In genomic region chr5:33442927-33443710, GRCm38 (mm10) we compare ENCODE assay signal across 8 mouse cellular contexts. TPM values are rescaled to one million over a fixed set of nuclear protein-coding genes. Genes with fewer than 3 reads are reported as not detected.
DNase-seq lines count a peak whose midpoint lies in the region; ATAC-seq lines count a peak whose summit lies in the region.

No protein-coding gene starts in this region.

- H3K4me2 ChIP-seq in limb, embryonic 12.5 days = peak overlapping the region; percentile 55
- H3K4me2 ChIP-seq in midbrain, embryonic 11.5 days = peak overlapping the region; percentile 64

- H3K27ac ChIP-seq in hindbrain, embryonic 10.5 days = no peak overlapping the region
- H3K27ac ChIP-seq in limb, embryonic 12.5 days = no peak overlapping the region
- no peak overlapping the region for H3K27ac ChIP-seq in midbrain, embryonic 11.5 days (ENCODE audit: low read depth, low read length)

- H3K4me1 ChIP-seq in erythroblast, embryonic 14.5 days (ENCODE audit: control insufficient read depth) = peaks cover 14% of the 10 kb centered on the region
- H3K4me1 ChIP-seq in hindbrain, embryonic 10.5 days (replicated peaks) = peaks cover 9% of the 10 kb centered on the region
- H3K4me1 ChIP-seq in limb, embryonic 12.5 days (replicated peaks) = peaks cover 6% of the 10 kb centered on the region
- H3K4me1 ChIP-seq in midbrain, embryonic 11.5 days (ENCODE audit: control insufficient read depth, insufficient read depth, low read length) = peaks cover 4% of the 10 kb centered on the region

- ATAC-seq in limb, embryonic 12.5 days (ENCODE audit: insufficient number of reproducible peaks, insufficient read depth, low FRiP score, low TSS enrichment, low read depth) = no peak
- ATAC-seq in midbrain, embryonic 11.5 days (ENCODE audit: low FRiP score) = peak; percentile 61

- peaks cover 46% of the 10 kb centered on the region for H3K27me3 ChIP-seq in erythroblast, embryonic 14.5 days (ENCODE audit: control insufficient read depth)
- peaks cover 80% of the 10 kb centered on the region for H3K27me3 ChIP-seq in hindbrain, embryonic 10.5 days (ENCODE audit: insufficient read depth, poor library complexity, severe bottlenecking)
- H3K27me3 ChIP-seq in limb, embryonic 12.5 days = peaks cover 80% of the 10 kb centered on the region
- H3K27me3 ChIP-seq in midbrain, embryonic 11.5 days (ENCODE audit: control insufficient read depth, insufficient read depth, low read length) = peaks cover 32% of the 10 kb centered on the region
- H3K27me3 ChIP-seq in splenic B cell, adult 2 months (ENCODE audit: control insufficient read depth, insufficient read depth, low read length, poor library complexity, severe bottlenecking) = no peaks in the 10 kb centered on the region

- peak; percentile 49 for DNase-seq in kidney, adult 18-20 months
- no peak for DNase-seq in kidney, adult 11 months
- peak; percentile 29 for DNase-seq in c-Kit-negative CD71-positive TER-119-positive erythroid progenitor cells, embryonic 14.5 days (ENCODE audit: low read depth, low spot score)
- peak; percentile 80 for DNase-seq in hindbrain, embryonic 10.5 days (ENCODE audit: low spot score)
- DNase-seq in midbrain, embryonic 11.5 days (ENCODE audit: low spot score, missing footprints) = peak; percentile 99
- DNase-seq in splenic B cell, adult 2 months (ENCODE audit: low read depth, low spot score) = peak; percentile 66

- 6% methylated on average over 56 of the region's 56 CpGs for WGBS in hindbrain, embryonic 10.5 days
- 7% methylated on average over 56 of the region's 56 CpGs for WGBS in limb, embryonic 12.5 days
- WGBS in midbrain, embryonic 11.5 days = 5% methylated on average over 56 of the region's 56 CpGs

- H3K9me3 ChIP-seq in erythroblast, embryonic 14.5 days (ENCODE audit: control insufficient read depth, low read length) = no peaks in the 10 kb centered on the region
- H3K9me3 ChIP-seq in hindbrain, embryonic 10.5 days = no peaks in the 10 kb centered on the region
- H3K9me3 ChIP-seq in limb, embryonic 12.5 days = no peaks in the 10 kb centered on the region
- no peaks in the 10 kb centered on the region for H3K9me3 ChIP-seq in midbrain, embryonic 11.5 days (ENCODE audit: control insufficient read depth, low read length)

- H3K4me3 ChIP-seq in erythroblast, embryonic 14.5 days (replicated peaks) = peak overlapping the region; percentile 48
- peak overlapping the region; percentile 50 for H3K4me3 ChIP-seq in hindbrain, embryonic 10.5 days
- peak overlapping the region; percentile 32 for H3K4me3 ChIP-seq in limb, embryonic 12.5 days (replicated peaks)
- H3K4me3 ChIP-seq in midbrain, embryonic 11.5 days (ENCODE audit: low read depth, low read length) = peak overlapping the region; percentile 32

- H3K36me3 ChIP-seq in erythroblast, embryonic 14.5 days (ENCODE audit: control insufficient read depth) = no peaks in the 10 kb centered on the region
- no peaks in the 10 kb centered on the region for H3K36me3 ChIP-seq in hindbrain, embryonic 10.5 days
- H3K36me3 ChIP-seq in limb, embryonic 12.5 days = no peaks in the 10 kb centered on the region
- no peaks in the 10 kb centered on the region for H3K36me3 ChIP-seq in midbrain, embryonic 11.5 days (ENCODE audit: control insufficient read depth, insufficient read depth, low read length)
- no peaks in the 10 kb centered on the region for H3K36me3 ChIP-seq in splenic B cell, adult 2 months (ENCODE audit: control insufficient read depth, insufficient read depth, low read length, poor library complexity, severe bottlenecking)

- no peak overlapping the region; the same call in 1 of the 2 replicates for H3K9ac ChIP-seq in limb, embryonic 12.5 days (replicated peaks)
- peak overlapping the region; percentile 49 for H3K9ac ChIP-seq in midbrain, embryonic 11.5 days (ENCODE audit: low read length)

RNA-seq across cellular contexts. Expression of gene Nkx1-1, which starts 9.3 kb away (rescaled TPM):
- polyA plus RNA-seq in erythroblast, embryonic 14.5 days (2012) = not detected in 2 replicates
- 0.21 TPM in 1 of 2 replicates, not detected in the other for polyA plus RNA-seq in hindbrain, embryonic 10.5 days (2016; fragmentation: Nextera tagmentation; extraction: Ambion mirVana)
- polyA plus RNA-seq in limb, embryonic 12.5 days (2016; fragmentation: Nextera tagmentation; extraction: Ambion mirVana) = not detected in 2 replicates
- 0.40 and 0.48 TPM in 2 replicates for polyA plus RNA-seq in midbrain, embryonic 11.5 days (2014; fragmentation: Nextera tagmentation; extraction: Ambion mirVana)
